Mouse (Mus musculus): ENCODE measurements around the gene Gm10665. TPM values are rescaled to one million over a fixed set of nuclear protein-coding genes. Genes with fewer than 3 reads are reported as not detected.
"Not testable (repeated sequence)": the region's sequence is repeated elsewhere in the genome, so short reads cannot be mapped to it uniquely, and the experiment has no call there.

Gene Gm10665
- not detected in 2 replicates for polyA plus RNA-seq (2012; ENCODE audit: insufficient read depth, insufficient read length, missing spikeins)

DNA sequence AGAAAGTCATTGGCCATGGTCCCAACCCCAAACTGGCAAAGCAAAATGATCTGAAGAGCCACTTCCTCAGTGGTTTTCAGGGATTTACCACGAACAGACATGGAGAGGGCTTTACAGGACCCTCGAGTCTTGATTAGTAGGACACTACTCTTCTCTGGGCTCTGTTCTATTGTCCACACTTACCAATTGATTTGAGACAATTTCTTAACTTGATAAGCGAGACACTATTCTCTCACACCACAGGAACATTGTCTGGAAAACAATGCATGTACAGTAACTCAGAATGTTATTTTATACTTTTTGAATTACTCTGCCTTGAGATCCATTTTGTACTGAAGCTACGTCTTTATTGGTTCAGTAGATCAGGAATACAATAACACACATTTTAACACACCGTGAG lies at the start of gene Gm10665:
Gm10665 (minus strand) TSS at position 101 of the 400 bp plus-strand sequence.
- H3K27ac ChIP-seq (ENCODE audit: insufficient read depth, low read depth, low read length); H3K4me3 ChIP-seq (ENCODE audit: insufficient read depth, low read length); H3K4me1 ChIP-seq (ENCODE audit: control insufficient read depth, insufficient read depth, low read length): not testable (repeated sequence)

DNA sequence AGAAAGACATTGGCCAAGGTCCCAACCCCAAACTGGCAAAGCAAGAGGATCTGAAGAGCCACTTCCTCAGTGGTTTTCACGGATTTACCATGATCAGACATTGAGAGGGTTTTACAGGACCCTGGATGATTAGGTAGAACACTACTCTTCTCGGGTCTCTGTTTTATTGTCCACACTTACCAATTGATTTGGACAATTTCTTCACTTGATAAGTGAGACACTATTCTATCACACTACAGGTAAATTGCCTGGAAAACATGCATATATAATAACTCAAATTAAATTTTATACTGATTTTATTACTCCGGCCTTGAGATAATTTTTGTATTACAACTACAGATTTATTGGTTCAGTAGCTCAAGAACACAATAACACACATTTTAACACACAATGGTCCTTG lies 35.7 kb upstream of the Gm10665 start, which contains the start of gene Vmn1r151:
Vmn1r151 (minus strand) TSS at position 101 of the 400 bp plus-strand sequence.
- not testable (repeated sequence) for H3K4me3 ChIP-seq (ENCODE audit: insufficient read depth, low read length); H3K27ac ChIP-seq (ENCODE audit: insufficient read depth, low read depth, low read length); H3K4me1 ChIP-seq (ENCODE audit: control insufficient read depth, insufficient read depth, low read length)

DNA sequence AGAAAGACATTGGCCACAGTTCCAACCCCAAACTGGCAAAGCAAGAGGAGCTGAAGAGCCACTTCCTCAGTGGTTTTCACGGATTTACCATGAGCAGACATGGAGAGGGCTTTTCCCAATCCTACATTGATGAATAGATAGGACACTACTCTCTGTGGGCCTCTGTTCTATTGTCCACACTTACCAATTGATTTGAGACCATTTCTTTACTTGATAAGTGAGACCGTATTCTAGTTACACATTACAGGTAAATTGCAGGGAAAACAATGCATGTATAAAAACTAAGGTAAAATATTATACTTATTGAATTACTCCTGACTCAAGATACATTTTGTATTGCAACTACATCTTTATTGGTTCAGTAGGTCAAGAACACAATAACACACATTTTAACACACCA lies 25.7 kb downstream of the Gm10665 start, which contains the start of gene Vmn1r149:
Vmn1r149 (minus strand) TSS at position 101 of the 400 bp plus-strand sequence.
- H3K4me3 ChIP-seq (ENCODE audit: insufficient read depth, low read length); H3K27ac ChIP-seq (ENCODE audit: insufficient read depth, low read depth, low read length); H3K4me1 ChIP-seq (ENCODE audit: control insufficient read depth, insufficient read depth, low read length): not testable (repeated sequence)

DNA sequence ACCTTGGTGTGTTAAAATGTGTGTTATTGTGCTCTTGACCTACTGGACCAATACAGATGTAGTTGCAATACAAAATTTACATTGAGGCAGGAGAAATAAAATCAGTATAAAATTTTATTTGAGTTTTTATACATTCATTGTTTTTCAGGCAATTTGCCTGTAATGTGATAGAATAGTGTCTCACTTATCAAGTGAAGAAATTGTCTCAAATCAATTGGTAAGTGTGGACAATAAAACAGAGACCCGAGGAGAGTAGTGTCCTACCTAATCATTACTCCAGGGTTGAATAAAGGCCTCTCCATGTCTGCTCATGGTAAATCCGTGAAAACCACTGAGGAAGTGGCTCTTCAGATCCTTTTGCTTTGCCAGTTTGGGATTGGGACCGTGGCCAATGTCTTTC lies 50.6 kb downstream of the Gm10665 start, which contains the start of gene Vmn1r148:
Vmn1r148 (plus strand) TSS at position 301 of the 400 bp plus-strand sequence.
- H3K4me3 ChIP-seq (ENCODE audit: insufficient read depth, low read length) = not testable (repeated sequence)

More for the DNA sequence above, 50.6 kb downstream of the Gm10665 start, which contains the start of gene Vmn1r148:
- H3K27ac ChIP-seq (ENCODE audit: insufficient read depth, low read depth, low read length); H3K4me1 ChIP-seq (ENCODE audit: control insufficient read depth, insufficient read depth, low read length): not testable (repeated sequence)

Other genes with a start within 250 kb of the Gm10665 start
- gene Gm8453, start 234.6 kb downstream of the Gm10665 start, polyA plus RNA-seq (2012; ENCODE audit: insufficient read depth, insufficient read length, missing spikeins) = not detected in 2 replicates
- not detected in 2 replicates for gene Gm4187, start 134.4 kb downstream of the Gm10665 start, polyA plus RNA-seq (2012; ENCODE audit: insufficient read depth, insufficient read length, missing spikeins)
- gene Gm8660, start 93.0 kb downstream of the Gm10665 start, polyA plus RNA-seq (2012; ENCODE audit: insufficient read depth, insufficient read length, missing spikeins) = not detected in 2 replicates
- gene Vmn1r148, start 50.5 kb downstream of the Gm10665 start, polyA plus RNA-seq (2012; ENCODE audit: insufficient read depth, insufficient read length, missing spikeins) = not detected in 2 replicates
- not detected in 2 replicates for gene Vmn1r149, start 25.8 kb downstream of the Gm10665 start, polyA plus RNA-seq (2012; ENCODE audit: insufficient read depth, insufficient read length, missing spikeins)
- not detected in 2 replicates for gene Vmn1r151, start 35.6 kb upstream of the Gm10665 start, polyA plus RNA-seq (2012; ENCODE audit: insufficient read depth, insufficient read length, missing spikeins)
- gene Vmn1r152, start 58.9 kb upstream of the Gm10665 start, polyA plus RNA-seq (2012; ENCODE audit: insufficient read depth, insufficient read length, missing spikeins) = not detected in 2 replicates
- not detected in 2 replicates for gene Gm8677, start 70.8 kb upstream of the Gm10665 start, polyA plus RNA-seq (2012; ENCODE audit: insufficient read depth, insufficient read length, missing spikeins)
- not detected in 2 replicates for gene Gm4201, start 101.3 kb upstream of the Gm10665 start, polyA plus RNA-seq (2012; ENCODE audit: insufficient read depth, insufficient read length, missing spikeins)
- not detected in 2 replicates for gene Gm4565, start 124.1 kb upstream of the Gm10665 start, polyA plus RNA-seq (2012; ENCODE audit: insufficient read depth, insufficient read length, missing spikeins)
- not detected in 2 replicates for gene Vmn1r155, start 193.9 kb upstream of the Gm10665 start, polyA plus RNA-seq (2012; ENCODE audit: insufficient read depth, insufficient read length, missing spikeins)
- not detected in 2 replicates for gene Gm8693, start 228.2 kb upstream of the Gm10665 start, polyA plus RNA-seq (2012; ENCODE audit: insufficient read depth, insufficient read length, missing spikeins)

Measured in bone marrow macrophage, adult 2 months (primary cell).